Mouse (Mus musculus) CH12.LX (cell line): Measurements from ENCODE around the gene Bach2. TPM values are rescaled to one million over a fixed set of nuclear protein-coding genes. Genes with fewer than 3 reads are reported as not detected.

Experiments
- DNase-seq: peaks from one replicate; pipeline ENCODE4 v3.0.0-alpha.2; 2013; ENCODE audit errors: extremely low read depth
- H3K27ac ChIP-seq: 2 replicates; pipeline ENCODE4 v1.5.1; 2012; ENCODE audit warnings: low read depth, mild to moderate bottlenecking, control low read depth, moderate library complexity; ENCODE audit not compliant: insufficient read depth
- H3K27me3 ChIP-seq: replicated peaks from 2 replicates; pipeline ENCODE3; 2012; ENCODE audit warnings: inconsistent platforms
- H3K36me3 ChIP-seq, 2 experiments: replicated peaks in 1 of 2; 2 replicates each; pipeline versions ENCODE3 to v1.6.1; 2012; ENCODE audit warnings: inconsistent platforms in 1 of 2, low read length in 1 of 2, mild to moderate bottlenecking in 1 of 2, mixed read lengths in 1 of 2, moderate library complexity in 1 of 2; ENCODE audit not compliant: control insufficient read depth in 1 of 2, insufficient read depth in 1 of 2
- H3K4me1 ChIP-seq, 2 experiments: 2 replicates each; pipeline ENCODE4 v1.6.1; 2012; ENCODE audit warnings: inconsistent platforms in 1 of 2, moderate library complexity in 1 of 2; ENCODE audit not compliant: insufficient read depth in 2 of 2, control insufficient read depth in 1 of 2
- H3K4me2 ChIP-seq: 2 replicates; pipeline ENCODE4 v1.6.1; 2012; ENCODE audit warnings: low read depth, mild to moderate bottlenecking, control low read depth; ENCODE audit not compliant: poor library complexity, insufficient read depth, severe bottlenecking
- H3K4me3 ChIP-seq, 3 experiments: fragments of 150-350 bp in 1 of 3; sonication (generic) in 1 of 3; replicated peaks in 1 of 3; 2 replicates each; pipeline versions ENCODE3 to v1.5.1; 2011 to 2012; ENCODE audit warnings: low read depth in 2 of 3, low read length in 2 of 3, mild to moderate bottlenecking in 2 of 3, moderate library complexity in 2 of 3, control low read depth in 1 of 3, improper control_type of control experiment in 1 of 3, inconsistent platforms in 1 of 3, mixed read lengths in 1 of 3; ENCODE audit not compliant: poor library complexity in 1 of 3
- H3K79me2 ChIP-seq: replicated peaks from 2 replicates; pipeline ENCODE4 v1.6.1; 2012; ENCODE audit warnings: mild to moderate bottlenecking, moderate library complexity; ENCODE audit not compliant: control insufficient read depth, poor library complexity, insufficient read depth, severe bottlenecking; ENCODE audit errors: extremely low read depth
- H3K9ac ChIP-seq: 2 replicates; pipeline ENCODE4 v1.6.1; 2012; ENCODE audit warnings: low read depth, mild to moderate bottlenecking, control low read depth, moderate library complexity; ENCODE audit not compliant: insufficient read depth
- H3K9me3 ChIP-seq: replicated peaks from 2 replicates; pipeline ENCODE3; 2012; ENCODE audit warnings: low read length, inconsistent platforms, mixed read lengths
- CHD1 ChIP-seq: IDR thresholded peaks from 2 replicates; pipeline ENCODE4 v1.6.1; 2012; ENCODE audit warnings: low read depth, low read length, improper control_type of control experiment, inconsistent platforms
- CTCF ChIP-seq, 2 experiments: IDR thresholded peaks in 1 of 2; conservative IDR thresholded peaks in 1 of 2; 2 replicates each; pipeline ENCODE4 v1.5.1; 2011 to 2012; ENCODE audit warnings: low read depth in 2 of 2, low read length in 2 of 2, improper control_type of control experiment in 1 of 2, inconsistent platforms in 1 of 2, mild to moderate bottlenecking in 1 of 2, moderate library complexity in 1 of 2
- EP300 ChIP-seq: IDR thresholded peaks from 2 replicates; pipeline ENCODE4 v1.6.1; 2011; ENCODE audit warnings: low read length, improper control_type of control experiment
- ETS1 ChIP-seq: conservative IDR thresholded peaks from 2 replicates; pipeline ENCODE4 v1.6.1; 2012; ENCODE audit warnings: low read depth, mild to moderate bottlenecking, inconsistent platforms, low read length, improper control_type of control experiment, moderate library complexity
- GABPA ChIP-seq: IDR thresholded peaks from 2 replicates; pipeline ENCODE4 v1.6.1; 2012; ENCODE audit warnings: low read depth, low read length, improper control_type of control experiment, inconsistent platforms; ENCODE audit not compliant: insufficient replicate concordance
- IRF4 ChIP-seq: IDR thresholded peaks from 2 replicates; pipeline ENCODE4 v1.6.1; 2014; ENCODE audit warnings: low read depth, mild to moderate bottlenecking, inconsistent platforms, low read length, improper control_type of control experiment
- JUND ChIP-seq: conservative IDR thresholded peaks from 2 replicates; pipeline ENCODE4 v1.6.1; 2011; ENCODE audit warnings: low read depth, low read length, improper control_type of control experiment
- KAT2A ChIP-seq: IDR thresholded peaks from 2 replicates; pipeline ENCODE4 v1.6.1; 2012; ENCODE audit warnings: low read length, improper control_type of control experiment, inconsistent platforms; ENCODE audit not compliant: insufficient replicate concordance
- MEF2A ChIP-seq: IDR thresholded peaks from 2 replicates; pipeline ENCODE4 v1.6.1; 2014; ENCODE audit warnings: low read depth, mild to moderate bottlenecking, inconsistent platforms, low read length, improper control_type of control experiment, borderline replicate concordance
- MYC ChIP-seq: IDR thresholded peaks from 2 replicates; pipeline ENCODE4 v1.6.1; 2011; ENCODE audit warnings: low read depth, mild to moderate bottlenecking, improper control_type of control experiment, low read length
- NRF1 ChIP-seq: IDR thresholded peaks from 2 replicates; pipeline ENCODE4 v1.6.1; 2014; ENCODE audit warnings: low read depth, mild to moderate bottlenecking, inconsistent platforms, low read length, improper control_type of control experiment, moderate library complexity
- PAX5 ChIP-seq: IDR thresholded peaks from 2 replicates; pipeline ENCODE4 v1.6.1; 2012; ENCODE audit warnings: low read length, inconsistent platforms, mixed read lengths
- SIN3A ChIP-seq: IDR thresholded peaks from 2 replicates; pipeline ENCODE4 v1.6.1; 2012; ENCODE audit warnings: low read length, improper control_type of control experiment, inconsistent platforms
- UBTF ChIP-seq: IDR thresholded peaks from 2 replicates; pipeline ENCODE4 v1.6.1; 2012; ENCODE audit warnings: low read depth, mild to moderate bottlenecking, inconsistent platforms, low read length, improper control_type of control experiment, moderate library complexity
- ZC3H11A ChIP-seq: IDR thresholded peaks from 2 replicates; pipeline ENCODE4 v1.6.1; 2012; ENCODE audit warnings: low read depth, mild to moderate bottlenecking, inconsistent platforms, low read length, improper control_type of control experiment
- ZMIZ1 ChIP-seq: IDR thresholded peaks from 2 replicates; pipeline ENCODE4 v1.6.1; 2012; ENCODE audit warnings: low read depth, mild to moderate bottlenecking, inconsistent platforms, low read length, improper control_type of control experiment
- dilution Hi-C: fragments of 300-500 bp; cut with MboI; formaldehyde crosslinking; loops from 2 replicates; pipeline ENCODE4 v1.14.3; 2020; ENCODE audit warnings: low sequenced_read_pairs; ENCODE audit not compliant: extremely low pct_unique_long_range_greater_than_20kb, extremely low pct_ligation_motif_present
- in situ Hi-C: fragments of 300-500 bp; cut with MboI; formaldehyde crosslinking; loops from 3 replicates; pipeline ENCODE4 v1.14.3; 2019; ENCODE audit warnings: low sequenced_read_pairs, low pct_ligation_motif_present, low pct_unique_long_range_greater_than_20kb, mixed read lengths
- polyA plus RNA-seq: library from polyadenylated mRNA; unstranded; fragments of >175 nt; gene quantifications from 2 replicates; pipeline ENCODE4 v1.2.1, GENCODE M21; 2012; ENCODE audit warnings: low read depth; ENCODE audit not compliant: insufficient read length
- total RNA-seq, 2 experiments: library from RNA; depleted of rRNA; stranded (reverse); fragments of 300-350 nt in 1 of 2; fragments of >200 nt in 1 of 2; gene quantifications; 2 replicates each; pipeline ENCODE4 v1.2.3; 2012 to 2014

Gene Bach2
- total and polyA plus RNA-seq, 3 experiments = 0.11 TPM; not detected in 2

DNA sequence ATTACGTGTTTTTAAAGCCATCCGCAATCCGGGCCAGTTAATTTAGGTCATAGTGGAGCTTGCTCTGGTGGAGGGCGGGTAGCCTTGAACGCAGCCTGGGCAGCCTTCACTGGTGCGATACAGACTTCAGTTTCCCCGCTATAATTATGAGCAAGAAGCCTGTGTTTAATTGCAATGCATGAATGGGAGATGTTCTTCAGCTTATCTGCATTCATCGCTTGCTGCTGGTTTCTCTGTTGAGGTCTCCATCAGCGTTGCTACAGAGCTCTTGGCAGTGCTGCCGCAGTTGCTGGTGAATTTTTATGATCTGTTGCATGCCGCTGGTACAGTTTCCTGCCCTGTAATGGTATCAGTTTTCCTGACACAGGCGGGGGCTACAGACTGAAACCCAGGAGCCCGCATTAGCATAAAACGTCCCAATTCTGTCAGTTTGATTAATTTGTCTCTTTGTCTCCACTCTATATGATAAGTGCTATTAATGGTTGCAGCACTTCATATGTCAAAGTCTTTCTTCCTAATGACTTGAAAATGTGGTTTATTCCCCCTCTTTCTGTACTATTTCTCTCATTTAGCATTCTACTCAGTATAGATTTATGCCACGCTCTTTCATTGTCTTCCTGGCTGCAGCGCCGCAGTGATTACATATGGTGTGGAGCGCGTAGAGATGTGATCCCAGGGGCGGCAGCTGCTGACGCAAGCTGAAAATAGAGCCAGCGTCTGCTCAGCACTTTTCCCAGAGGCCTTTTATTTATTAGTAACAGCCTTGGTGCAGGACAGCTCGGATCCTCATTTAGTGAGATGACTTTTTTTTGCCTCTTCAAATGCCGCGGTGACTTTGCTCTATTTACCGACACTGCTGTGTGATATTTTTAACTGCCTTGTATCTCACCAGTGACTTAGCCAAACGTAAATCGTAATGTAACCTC, 292.6 kb downstream of the Bach2 start:
- peaks cover 8 to 15% of the 10 kb centered on the region in 2 experiments for H3K4me1 ChIP-seq
- dilution Hi-C loops (no loop called here), in situ Hi-C loops (no loop called here)
- H3K27ac ChIP-seq = no peak overlapping the region
- H3K79me2 ChIP-seq = no peaks in the 10 kb centered on the region
- no peak overlapping the region for H3K4me3 ChIP-seq
- TF ChIP-seq KAT2A (no peak), MEF2A (no peak)
- H3K9me3 ChIP-seq = no peaks in the 10 kb centered on the region
- no peak overlapping the region for H3K4me2 ChIP-seq
- H3K9ac ChIP-seq = no peak overlapping the region
- no peak for DNase-seq
- no peaks in the 10 kb centered on the region for H3K27me3 ChIP-seq
- no peaks in the 10 kb centered on the region for H3K36me3 ChIP-seq

DNA sequence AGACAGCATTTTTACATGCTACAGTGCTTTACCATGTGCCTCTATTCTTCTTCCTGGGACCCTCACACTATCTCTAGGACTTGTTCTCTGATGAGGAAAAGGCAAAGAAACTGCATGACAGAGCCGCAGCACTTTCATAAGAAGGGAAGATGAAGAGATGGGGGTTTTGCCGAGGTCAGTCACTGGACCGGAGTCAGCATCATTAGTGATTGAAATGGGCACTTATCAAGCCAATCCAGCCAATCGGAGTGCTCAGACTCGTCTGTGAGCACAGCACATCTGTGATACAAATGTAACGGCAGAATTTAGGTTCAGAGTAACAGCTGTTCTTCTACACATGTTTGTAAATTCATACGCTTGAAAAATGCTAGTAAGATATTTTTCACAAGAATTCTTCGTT, 293.5 kb downstream of the Bach2 start:
- Histone ChIP-seq H3K27ac (no peak overlapping the region), H3K9me3 (no peaks in the 10 kb centered on the region), H3K9ac (no peak overlapping the region), H3K4me3 (no peak overlapping the region), H3K79me2 (no peaks in the 10 kb centered on the region), H3K4me1 (peaks cover 6 to 7% of the 10 kb centered on the region in 2 experiments), H3K27me3 (no peaks in the 10 kb centered on the region), H3K36me3 (no peaks in the 10 kb centered on the region), H3K4me2 (no peak overlapping the region)
- TF ChIP-seq IRF4 (no peak), JUND (no peak), SIN3A (no peak), EP300 (no peak), ETS1 (no peak), GABPA (no peak), MYC (no peak), NRF1 (no peak), ZMIZ1 (no peak), UBTF (no peak), ZC3H11A (no peak), CHD1 (no peak), PAX5 (no peak), CTCF (conservative IDR thresholded peaks at IDR 0.05 in 1 of 2, IDR thresholded peaks at IDR 0.05 in 1 of 2; ENCODE audit: low read depth in 2 of 2, low read length in 2 of 2) (no peak)
- dilution Hi-C loops = no loop called here
- in situ Hi-C loops = no loop called here
- DNase-seq = no peak
